Mouse (Mus musculus) ovary, postnatal 10 days (tissue): ENCODE data around the gene Sgf29.
"Not testable (repeated sequence)": the region's sequence is repeated elsewhere in the genome, so short reads cannot be mapped to it uniquely, and the experiment has no call there.

Experiments
- DNase-seq: peaks from one replicate; pipeline ENCODE4 v3.0.0; 2022; ENCODE audit warnings: low spot score

The Sgf29 gene

DNA sequence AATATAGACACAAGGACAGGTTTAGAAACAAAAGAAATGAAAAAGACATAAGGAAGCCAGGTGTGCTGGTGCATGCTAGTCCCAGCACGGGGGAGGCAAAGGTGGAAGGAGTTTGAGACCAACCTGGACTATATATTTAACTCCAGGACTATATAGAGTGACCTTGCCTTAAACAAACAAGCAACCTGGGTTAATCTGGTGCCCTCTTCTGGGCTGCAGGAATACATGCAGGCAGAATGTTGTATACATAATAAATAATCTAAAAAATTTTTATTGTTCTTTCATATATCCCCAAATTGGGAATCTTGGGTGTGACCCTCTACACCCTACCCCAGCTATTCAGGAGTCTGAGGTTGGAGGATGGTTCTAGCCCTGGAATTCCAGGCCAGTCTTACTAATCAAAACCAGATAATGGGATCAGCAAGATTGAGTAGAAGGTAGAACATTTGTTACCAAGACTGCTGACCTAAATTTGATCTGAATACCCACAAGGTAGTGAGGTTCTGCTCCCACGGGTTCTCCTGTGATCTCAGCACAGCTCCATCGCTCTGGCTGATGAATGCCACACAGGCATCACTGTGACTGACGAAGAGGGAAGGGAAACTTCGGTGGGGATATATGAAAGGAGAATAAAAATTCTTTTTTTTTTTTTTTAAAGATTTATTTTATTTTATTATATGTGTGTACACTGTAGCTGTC is 6.4 kb upstream of the Sgf29 start:
- DNase-seq = no peak

DNA sequence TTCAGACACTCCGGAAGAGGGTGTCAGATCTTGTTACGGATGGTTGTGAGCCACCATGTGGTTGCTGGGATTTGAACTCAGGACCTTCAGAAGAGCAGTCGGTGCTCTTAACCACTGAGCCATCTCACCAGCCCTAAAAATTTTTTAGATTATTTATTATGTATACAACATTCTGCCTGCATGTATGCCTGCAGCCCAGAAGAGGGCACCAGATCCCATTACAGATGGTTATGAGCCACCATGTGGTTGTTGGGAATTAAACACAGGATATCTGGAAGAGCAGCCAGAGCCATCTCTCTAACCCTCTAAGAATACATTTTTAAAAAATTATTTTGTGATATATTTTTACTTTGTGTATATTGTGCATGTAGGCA is 5.9 kb upstream of the Sgf29 start:
- not testable (repeated sequence) for DNase-seq

DNA sequence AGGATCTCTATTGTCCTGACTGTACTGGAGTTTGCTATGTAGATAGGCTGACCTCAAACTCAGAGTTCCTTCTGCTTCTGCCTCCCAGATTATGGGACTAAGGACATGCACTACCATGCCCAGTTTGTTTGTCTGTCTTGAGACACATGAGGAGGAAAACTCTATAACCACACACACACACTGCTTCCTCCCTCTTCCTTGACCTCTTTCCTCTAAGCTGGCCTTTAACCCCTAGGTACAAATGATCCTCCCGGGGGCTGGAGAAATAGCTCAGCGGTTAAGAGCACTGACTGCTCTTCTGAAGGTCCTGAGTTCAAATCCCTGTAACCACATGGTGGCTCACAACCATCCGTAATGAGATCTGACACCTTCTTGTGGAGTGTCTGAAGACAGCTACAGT is 4.8 kb upstream of the Sgf29 start:
- DNase-seq = no peak

DNA sequence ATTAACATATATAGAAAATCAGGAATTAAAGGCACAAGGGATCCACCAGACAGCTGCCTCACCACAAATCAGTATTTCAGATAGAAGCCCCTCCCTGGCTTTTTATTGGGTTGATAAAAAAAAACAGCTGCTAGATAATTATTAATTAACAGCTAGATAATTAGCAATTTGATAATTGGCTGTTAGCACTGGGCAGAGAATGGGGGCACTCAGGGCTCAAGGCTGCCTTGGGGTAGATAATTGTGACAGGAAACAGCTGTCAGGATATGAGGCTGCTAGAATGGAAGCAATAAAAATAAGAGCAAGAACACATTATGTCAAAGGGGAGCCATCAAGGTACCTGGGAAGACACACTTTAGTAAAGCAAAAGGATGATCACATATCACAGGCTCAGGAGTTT is 4.2 kb upstream of the Sgf29 start:
- no peak for DNase-seq

DNA sequence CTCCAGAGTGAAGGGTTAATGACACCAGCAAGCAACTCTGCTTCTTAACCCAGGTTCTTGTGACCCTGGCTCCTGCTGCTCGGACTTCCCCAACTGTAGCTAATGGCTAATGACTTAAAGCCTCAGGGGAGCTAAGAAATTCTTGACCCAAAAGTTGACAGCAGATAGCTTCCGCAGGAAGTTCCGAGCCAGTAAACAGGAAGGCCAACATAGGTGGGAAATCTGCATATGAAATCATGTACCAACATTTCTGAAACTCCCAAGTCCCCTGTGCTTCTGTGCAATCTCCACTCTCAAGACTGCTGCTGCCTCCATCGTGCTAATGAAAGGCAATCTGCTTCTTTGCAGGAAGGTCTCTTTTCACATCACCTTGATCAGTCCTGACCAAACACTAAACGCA is 3.4 kb upstream of the Sgf29 start:
- DNase-seq = no peak

DNA sequence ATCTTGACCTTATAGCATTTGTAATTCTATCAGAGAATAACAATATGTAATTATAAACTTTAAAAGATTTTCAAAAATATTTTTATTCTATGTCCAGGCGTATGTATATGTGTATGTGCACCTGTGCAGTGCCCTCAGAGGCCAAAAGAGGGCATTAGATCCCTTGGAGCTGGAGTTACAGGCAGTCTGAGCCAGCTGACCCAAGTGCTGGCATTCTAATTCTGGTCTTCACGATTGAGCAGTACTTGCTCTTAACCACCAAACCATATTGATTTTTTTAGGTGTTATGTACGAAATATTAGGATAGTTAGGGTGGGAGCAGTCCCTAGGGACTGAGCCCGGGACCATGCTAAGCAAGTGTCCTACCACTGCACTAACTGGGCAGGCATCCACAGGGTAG is 623 bp upstream of the Sgf29 start:
- no peak for DNase-seq

DNA sequence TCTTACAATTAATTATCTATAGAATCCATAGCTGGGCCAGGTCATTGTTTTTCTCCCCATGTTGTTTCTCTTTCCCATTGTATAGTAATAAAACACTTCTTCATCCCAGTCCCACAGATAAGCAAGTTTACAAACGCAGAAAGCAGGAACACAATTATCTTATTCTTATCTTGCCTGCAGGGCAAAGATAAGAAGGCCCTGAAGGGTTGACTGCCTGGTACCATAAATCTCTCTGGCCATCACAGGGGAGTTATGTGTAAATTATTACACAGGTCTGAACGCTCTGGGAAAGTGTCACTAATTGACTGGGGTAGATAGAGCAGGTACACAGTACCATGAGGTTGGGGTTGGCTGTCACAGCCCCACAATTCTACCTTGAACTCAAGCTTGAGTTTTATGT is 1.7 kb downstream of the Sgf29 start:
- DNase-seq = no peak

DNA sequence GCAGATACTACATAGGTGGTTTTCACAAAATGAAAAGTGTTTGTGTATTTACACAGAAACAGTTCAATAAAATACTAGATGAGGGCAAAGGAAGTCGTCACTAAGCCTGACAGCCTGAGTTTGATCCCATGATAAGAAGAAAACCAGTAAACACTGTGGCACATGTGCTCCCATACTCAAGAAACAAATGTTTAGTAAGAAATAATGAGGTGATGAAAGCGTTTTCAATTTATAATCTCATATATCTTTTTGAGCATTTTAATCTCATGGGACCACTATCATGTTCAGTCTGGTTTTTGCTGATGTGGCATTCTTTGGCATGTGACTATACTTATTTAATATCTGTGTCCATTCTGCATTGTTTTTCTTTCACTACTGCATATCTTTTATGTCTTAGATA is 4.9 kb downstream of the Sgf29 start:
- DNase-seq = no peak

DNA sequence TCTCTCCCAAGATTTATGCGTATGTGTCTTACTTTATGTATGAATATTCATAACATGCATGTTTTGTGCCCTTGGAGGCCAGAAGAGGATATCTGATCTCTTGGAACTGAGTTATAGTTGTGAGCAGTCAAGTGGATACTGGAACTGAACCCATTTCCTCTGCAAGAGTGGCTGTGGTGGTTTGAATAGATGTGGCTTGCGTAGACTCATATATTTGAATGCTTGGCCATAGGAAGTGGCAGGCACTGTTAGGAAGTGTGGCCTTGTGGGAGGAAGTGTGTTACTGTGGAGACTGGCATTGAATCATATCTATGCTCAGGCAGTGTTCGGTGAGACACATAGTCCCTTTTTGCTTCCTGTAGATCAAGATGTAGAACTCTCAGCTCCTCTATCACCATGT is 6.6 kb downstream of the Sgf29 start:
- no peak for DNase-seq

DNA sequence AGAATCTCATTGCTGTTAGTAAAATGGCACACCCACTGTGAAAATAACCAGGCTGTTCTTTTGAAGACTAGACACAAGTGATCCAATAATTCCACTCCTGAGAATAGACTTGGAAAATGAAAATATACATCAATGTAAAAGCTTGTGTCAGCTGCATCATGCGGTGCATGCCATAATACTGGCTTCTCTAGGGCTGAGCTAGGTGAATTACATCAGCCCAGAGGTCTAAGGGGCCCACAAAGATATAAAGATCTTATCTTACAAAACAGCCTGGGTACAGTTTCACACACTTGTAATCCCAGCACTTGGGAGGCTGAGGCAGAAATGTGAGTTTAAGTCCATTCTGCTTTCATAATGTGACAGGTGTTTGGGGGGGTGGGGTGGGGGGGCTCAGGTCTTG is 8.4 kb downstream of the Sgf29 start:
- no peak for DNase-seq

DNA sequence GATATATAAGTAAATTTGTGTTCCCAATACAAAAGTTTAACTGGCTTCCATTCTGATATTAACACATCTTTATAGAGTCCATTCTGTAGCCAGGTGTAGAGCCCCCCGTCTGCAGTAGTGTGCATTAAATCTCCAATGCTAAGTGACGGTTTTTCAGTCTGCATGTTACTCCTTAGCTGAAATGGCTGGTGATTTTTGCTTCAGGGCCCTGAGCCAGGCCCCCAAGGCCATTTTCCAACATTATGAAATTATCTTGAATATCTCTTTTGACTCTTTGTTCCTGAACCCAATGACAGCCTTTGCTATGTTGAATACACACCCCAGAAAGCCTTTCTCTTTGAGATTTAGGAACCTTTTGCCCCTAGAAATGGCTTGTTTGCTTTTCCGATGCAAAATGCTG is 10.7 kb downstream of the Sgf29 start:
- no peak for DNase-seq

DNA sequence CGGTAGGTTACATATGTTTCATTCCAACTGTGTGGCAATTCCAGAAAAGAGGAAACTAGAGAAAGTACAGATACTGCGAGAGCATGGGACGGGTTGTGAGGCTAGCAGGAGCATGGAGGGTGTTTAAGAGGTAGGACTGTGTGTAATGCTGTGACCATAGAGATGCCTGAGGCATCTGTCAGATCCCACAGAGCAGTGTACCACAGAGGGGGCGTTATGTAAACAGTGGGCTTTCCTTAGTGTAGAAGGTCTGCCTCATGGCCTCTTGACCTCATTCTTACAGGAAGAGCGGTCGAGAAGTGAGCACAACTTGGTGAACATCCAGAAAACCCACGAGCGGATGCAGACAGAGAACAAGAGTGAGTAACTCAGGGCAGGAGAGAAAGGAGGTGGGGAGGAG is 14.5 kb downstream of the Sgf29 start:
- no peak for DNase-seq

DNA sequence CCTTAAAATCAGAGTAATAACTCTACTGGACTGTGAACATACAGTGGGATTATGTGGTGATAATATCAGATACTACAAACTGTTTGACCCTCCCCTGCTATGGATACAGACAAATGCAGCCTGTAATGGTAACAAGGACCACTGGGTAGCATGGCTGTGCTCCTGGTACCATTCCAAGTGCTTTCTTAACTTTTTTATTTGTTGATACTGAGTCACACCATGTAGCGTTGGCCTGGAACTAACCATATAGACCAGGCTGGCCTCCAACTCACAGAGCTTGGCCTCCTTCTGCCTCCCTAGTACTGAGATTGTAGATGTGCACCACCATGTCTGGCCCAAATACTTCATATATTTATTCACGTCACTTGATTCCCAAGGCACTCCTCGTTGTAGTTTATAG is 16.2 kb downstream of the Sgf29 start:
- DNase-seq = no peak

DNA sequence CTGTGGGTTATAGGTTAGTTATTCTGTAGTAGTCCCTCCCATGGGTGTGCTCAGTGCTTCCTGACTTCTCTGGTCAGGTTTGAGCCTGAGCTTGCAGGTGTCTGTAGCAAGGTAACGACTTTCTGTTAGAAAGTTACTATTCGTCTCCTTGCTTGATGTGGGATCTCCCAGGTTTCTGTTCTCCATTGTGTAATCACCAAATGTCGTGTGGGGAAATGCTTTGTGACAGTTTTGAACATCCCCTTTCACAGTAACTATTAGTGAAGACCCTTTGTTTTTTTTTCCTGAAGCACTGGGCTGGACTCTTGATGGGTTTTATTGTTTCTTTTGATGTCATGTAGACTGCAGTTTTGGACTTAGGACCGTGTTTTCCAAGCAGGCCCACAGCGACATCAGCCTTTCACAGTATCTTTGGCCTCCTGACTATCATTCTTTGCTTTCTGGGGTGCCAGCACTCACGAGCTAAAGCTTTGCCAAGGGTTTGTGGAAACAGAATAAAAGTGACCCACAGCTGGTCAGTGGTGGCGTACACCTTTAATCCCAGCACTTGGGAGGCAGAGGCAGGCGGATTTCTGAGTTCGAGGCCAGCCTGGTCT is 18.5 kb downstream of the Sgf29 start:
- no peak for DNase-seq

DNA sequence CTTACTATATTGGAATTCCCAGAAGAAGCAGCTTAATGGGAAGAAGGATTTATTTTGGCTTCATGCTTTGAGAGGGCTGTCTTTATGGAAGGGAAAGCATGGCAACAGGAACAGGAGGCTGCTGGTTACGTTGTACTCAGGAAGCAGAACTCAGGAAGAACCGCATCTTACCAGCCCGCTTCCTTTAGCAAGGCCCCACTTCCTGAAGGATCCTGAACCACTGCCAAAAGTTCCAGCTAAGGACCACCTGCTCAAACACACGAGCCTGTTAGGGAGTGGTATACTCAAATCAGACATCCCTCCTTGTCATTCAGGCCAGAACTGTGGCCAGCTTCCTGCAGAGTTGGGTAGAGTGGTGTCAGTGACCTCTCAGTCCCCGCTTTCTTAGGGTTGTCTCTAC is 19.3 kb downstream of the Sgf29 start:
- DNase-seq = no peak

DNA sequence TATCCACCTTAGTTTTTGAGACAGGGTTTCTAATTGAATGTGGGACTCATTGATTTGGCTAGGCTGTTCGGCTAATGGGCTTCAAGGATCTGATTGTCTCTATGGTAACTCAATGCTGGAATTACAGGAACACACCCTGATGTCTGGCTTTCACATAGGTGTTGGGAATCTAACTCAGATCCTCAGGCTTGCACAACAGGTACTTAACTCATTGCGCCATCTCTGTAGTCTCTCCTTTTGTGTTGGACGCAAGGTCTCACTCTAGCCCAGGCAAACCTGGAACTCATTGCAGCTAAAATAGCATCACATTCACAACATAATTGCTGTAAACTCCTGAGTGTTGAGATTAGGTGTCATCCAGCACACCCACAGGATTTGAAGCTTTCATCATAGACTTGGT is 21.0 kb downstream of the Sgf29 start:
- DNase-seq = no peak

DNA sequence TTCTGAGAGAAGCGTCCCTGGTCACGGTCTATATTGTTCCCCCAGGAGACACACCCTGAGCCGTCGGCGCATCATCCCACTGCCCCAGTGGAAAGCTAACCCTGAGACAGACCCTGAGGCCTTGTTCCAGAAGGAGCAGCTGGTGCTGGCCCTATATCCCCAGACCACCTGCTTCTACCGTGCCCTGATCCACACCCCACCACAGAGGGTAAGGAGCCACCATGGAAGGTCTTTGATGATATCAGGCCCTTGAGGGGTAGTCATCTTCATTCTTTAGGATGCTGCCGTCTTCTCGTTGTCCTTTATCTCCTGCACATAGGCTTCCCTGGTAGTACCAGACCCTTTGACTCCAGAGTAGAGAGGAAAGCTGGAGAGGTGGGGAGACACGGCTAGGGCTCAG is 23.0 kb downstream of the Sgf29 start:
- no peak for DNase-seq

DNA sequence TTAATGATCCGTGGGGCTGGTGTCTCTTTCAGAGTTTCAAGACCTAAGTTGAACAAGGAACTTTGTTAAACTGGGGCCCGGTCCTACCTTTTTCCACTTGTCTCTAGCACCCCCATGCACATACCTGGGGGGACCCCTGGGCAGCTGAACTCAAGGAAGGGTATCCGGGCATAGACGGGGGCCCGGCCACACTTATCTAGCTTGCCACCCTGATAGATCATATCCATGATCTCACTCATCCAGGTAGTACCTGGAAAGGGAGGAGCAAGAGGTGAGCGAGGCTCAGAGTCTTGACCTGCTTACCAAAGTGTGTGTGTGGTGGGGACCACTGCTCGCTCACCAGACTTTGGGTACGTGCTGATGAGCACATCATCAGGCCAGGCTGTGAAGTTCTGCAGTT is 26.0 kb downstream of the Sgf29 start:
- DNase-seq = no peak

DNA sequence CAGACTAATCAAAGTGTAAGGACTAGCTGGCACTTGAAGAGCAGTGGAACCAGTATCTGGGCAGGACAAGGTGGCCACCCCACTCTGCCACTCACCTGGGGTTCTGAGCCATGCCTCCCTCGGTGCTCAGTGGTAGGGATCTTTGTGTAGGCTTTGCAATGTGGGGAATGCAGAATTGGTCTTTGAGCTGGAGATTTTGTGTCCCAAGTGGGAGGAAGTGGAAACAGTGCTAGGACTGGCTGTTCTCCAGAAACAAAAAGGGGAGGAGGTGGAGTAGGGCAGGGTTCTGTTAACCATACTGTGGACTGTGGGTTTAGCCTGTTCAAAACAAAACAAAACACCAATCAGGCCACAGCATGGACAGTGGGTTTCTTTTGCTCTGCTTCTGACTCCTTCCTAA is 27.1 kb downstream of the Sgf29 start, which contains the start of gene Sult1a1:
Gene Sult1a1, minus strand, starts transcription at position 226 of the 400 bp plus-strand sequence.
- no peak for DNase-seq

DNA sequence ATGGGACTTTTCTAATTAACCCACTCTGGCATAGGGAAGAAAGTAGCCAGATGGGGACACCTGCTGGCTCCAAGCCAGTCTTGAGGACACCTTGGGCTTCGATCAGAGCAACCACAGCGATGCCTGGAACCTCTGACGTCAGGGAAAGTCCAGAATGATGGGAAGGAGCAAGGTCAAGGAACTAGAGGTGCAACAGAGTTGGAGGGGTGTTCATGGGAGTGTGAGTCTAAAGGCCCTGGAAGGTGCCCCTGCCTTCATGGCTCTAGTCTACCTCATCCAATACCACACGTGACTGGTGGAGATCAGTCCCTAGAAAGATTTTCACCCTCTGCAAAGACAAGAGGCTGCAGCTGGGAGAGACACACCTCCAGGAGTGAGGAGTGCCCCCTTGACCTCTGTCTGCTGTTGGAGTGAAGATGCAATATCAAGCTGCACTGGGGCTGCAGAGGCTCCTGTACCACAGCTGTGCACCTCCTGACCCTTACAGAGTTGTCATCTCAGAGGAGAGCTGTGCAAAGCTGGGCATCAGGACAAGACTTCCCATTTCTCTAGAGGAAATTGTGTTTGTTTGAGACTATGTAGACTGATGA is 27.6 kb downstream of the Sgf29 start:
- DNase-seq = no peak

DNA sequence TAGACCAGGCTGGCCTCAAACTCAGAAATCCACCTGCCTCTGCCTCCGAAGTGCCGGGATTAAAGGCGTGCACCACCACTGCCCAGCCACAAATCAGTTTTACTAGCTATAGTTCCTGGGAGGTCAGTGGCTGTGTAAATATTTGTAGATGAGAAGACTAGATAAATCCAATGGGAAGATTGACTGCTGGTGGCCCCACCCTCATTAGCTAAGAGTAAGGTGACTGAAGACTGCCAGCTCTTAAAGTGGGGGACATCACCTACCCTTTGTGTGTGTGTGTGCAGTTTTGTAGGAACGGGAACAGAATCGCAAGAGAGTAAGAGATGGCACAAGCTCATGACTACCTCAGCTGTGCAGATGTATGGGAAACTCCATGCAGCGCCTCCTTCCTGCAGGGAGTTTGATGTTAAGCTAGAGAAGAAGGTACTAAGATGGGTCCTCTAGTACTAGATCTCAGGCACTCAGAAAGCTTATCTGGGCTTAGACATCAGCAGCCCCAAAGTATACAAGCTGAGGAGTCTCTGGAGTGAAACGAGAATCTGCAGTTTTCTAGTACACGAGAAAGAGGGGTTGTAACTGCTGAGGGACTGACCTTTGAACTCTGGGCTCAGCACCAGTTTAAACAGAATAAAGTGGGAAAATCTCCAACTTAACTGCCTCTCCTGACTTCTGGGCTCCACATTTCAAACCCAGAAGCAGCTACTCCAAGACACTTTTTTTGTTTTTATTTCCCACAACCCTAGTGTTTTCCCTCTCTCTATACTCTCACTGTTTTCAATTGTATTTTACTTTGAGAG is 29.6 kb downstream of the Sgf29 start:
- no peak for DNase-seq

DNA sequence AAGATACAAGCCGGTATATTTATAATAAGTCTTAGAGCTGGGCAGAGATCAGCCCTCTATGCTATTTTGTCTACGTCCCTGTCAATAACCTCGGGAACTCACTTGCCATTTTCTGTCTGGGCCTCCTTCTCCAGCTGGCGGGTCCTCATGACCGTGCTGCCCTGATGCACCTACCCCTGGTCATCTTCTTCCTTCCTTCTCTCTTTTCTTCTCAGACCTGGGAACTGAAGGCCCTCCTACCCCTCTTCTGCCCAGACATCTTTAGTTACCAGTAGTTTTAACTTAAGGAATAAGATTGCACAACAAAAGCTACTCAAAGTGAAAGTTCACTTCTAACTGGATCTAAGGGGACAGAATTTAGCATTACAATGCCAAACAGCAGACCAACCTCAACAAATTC is 30.6 kb downstream of the Sgf29 start:
- no peak for DNase-seq

DNA sequence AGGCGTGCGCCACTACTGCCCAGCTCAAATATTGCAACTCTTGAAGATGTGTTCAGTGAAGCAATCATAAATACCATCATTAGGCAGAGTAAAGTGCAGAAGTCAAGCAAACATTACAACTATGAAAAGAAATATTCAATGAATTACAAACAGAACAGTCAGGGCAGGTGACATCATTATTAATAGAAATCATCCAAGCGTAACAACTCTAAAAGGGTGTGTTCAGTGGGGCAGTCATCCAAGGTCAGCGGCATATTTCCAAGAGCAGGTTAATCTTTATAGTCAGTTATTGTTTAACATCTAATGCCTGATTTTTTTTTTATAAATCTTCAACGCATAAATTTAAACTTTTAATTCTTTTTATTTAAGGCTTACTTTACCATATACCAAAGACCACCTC is 32.1 kb downstream of the Sgf29 start:
- DNase-seq = no peak
